Mouse (Mus musculus) kidney, postnatal 10 days (tissue): ENCODE data around the gene Mcidas.

Source experiments
- DNase-seq: peaks from one replicate; pipeline ENCODE4 v3.0.0; 2021; ENCODE audit warnings: mixed read lengths

Gene Mcidas

DNA sequence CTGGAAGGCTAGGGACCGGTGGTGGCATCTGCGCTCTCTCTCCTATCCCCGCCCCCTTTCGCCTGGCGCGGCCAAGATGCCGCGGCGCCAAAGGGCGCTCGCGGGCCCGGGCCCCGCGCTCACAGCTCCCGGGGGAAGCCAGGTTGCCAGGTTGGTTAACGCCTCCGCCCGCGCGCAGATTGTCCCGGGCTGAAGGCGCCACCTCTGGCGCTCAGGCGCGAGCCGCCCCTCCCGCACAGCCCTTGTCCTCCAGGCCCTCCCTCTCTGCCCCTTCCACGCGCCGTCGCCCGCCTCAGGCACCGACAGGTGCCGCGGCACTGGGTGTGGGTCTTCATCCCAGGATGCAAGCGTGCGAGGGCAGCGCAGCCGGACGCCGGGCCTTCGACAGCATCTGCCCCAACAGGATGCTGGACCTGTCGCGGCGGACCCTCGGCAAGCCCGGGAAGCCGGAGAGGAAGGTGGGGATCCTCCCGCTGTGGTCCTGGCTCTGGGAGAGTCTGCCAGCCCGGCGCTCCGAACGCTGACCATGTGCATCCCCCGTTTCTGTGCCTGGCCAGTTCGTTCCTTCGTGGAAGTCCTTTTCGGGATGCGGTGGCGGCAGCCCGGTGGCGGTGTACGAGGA lies at the start of gene Mcidas:
Mcidas (plus strand) TSS at position 315 of the 622 bp plus-strand sequence.
- peak; percentile 28 for DNase-seq

GRCm38 (mm10) chr13:112945312-112945711 lies 48.3 kb upstream of the Mcidas start:
- no peak for DNase-seq

GRCm38 (mm10) chr13:112945900-112946299 lies 47.7 kb upstream of the Mcidas start:
- DNase-seq, result no peak

GRCm38 (mm10) chr13:112954067-112954466 lies 39.6 kb upstream of the Mcidas start:
- DNase-seq, result no peak

DNA sequence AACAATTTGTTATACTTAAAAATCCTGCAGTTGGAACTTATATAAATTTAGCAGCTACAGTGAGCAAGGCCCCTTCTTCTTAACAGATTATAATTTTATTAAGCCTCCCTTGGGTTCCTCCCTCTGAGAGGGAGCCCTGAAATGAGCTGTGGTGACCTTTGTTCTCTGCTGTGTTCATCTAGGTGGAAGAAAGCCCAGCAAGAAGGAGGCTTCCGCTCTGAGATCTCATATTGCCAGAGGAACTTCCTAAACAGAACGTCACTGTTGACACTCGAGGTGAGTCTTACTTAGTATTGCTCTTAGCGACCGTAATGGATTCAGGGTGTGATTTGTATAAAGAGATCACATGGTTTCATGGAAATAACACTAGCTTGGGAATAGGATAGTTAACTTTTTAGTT lies 30.6 kb upstream of the Mcidas start:
- DNase-seq, result no peak

GRCm38 (mm10) chr13:112964421-112964820 lies 29.2 kb upstream of the Mcidas start:
- DNase-seq, result peak; percentile 16

DNA sequence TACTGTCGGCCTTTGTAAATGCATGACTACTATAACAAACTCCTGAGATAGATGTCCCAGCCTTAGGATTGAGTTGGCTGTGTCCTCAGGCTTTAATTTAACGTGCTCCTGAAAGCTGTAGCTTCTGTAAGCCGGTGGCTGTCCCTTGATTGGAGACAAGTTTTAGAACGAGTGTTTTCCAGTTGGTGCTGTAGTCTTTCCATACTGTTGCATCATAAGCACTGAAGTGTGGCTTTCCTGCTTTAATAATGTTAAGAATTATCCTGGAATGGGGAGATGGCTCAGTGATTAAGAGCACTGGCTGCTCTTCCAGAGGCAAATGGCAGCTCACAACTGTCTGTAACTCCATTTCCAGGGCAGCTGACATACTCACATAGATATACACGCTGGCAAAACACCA lies 26.4 kb upstream of the Mcidas start:
- DNase-seq, result no peak

- no peak for DNase-seq
Observed at GRCm38 (mm10) chr13:112976720-112977119, 16.9 kb upstream of the Mcidas start.

GRCm38 (mm10) chr13:112985605-112986450 lies 7.8 kb upstream of the Mcidas start:
- DNase-seq, result peak; percentile 13

DNA sequence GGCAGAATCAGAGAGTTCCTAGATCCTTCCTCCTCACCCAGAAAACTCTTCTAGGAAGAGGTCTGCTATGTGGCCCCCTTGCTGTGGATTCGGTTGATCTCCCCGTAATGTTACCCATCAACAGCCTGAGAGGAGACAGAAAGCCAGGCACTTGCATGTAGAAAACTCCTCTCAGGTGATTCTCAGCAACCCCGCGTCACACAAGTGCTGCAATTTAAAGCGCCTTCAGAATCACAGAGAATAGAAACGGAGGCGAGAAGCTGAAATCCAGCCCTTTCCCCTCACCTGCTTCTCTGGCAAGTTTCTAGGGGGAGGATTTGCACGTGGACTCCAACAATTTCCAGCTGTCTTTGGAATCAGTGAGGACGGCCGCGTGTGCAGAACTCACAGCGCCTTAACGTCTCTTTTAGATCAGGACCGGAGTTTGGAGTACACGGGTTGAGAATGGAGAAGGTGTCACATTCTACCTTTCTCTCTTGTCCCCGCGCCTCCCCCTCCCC lies 7.1 kb upstream of the Mcidas start:
- DNase-seq, result peak; percentile 15

GRCm38 (mm10) chr13:112987532-112987943 lies 6.1 kb upstream of the Mcidas start, which contains the start of gene Ccno:
Gene Ccno, plus strand, starts transcription at chr13:112987802.
- peak; percentile 96 for DNase-seq

DNA sequence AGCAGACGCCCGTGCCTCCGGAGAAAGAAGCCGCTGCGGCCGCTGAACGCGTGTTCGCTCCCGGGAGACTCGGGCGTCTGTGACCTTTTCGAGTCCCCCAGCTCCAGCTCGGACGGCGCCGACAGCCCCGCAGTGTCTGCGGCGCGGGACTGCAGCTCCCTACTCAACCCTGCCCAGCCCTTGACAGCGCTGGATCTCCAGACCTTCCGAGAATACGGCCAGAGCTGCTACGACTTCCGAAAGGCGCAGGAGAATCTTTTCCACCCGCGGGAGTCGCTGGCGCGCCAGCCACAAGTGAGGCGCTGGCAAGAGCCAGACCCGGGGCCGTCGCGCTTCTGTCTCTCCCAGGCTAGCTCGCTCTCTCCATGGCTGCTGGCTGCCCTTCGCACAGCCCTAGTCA lies 5.7 kb upstream of the Mcidas start:
- DNase-seq, result peak; percentile 55

DNA sequence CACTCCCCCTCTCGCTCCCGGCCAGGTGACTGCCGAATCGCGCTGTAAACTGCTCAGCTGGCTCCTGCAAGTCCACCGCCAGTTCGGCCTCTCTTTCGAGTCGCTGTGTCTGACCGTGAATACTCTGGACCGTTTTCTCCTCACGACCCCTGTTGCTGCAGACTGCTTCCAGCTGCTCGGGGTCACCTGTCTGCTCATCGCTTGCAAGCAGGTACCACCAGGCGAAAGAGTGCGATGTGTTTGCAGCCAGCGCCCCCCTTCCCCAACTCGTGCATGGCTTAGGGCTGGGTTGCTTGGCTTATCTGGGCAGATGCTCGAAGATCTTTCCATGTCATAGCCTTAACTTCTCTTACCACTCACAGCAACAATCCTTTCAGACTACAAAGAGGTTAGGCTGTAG lies 4.8 kb upstream of the Mcidas start:
- peak; percentile 26 for DNase-seq

GRCm38 (mm10) chr13:112989541-112989940 lies 4.1 kb upstream of the Mcidas start:
- peak; percentile 44 for DNase-seq

- DNase-seq, result peak; percentile 14
Observed at GRCm38 (mm10) chr13:112990346-112990745, 3.3 kb upstream of the Mcidas start.

GRCm38 (mm10) chr13:112994191-112994590 lies 546 bp downstream of the Mcidas start:
- DNase-seq, result peak; percentile 72

DNA sequence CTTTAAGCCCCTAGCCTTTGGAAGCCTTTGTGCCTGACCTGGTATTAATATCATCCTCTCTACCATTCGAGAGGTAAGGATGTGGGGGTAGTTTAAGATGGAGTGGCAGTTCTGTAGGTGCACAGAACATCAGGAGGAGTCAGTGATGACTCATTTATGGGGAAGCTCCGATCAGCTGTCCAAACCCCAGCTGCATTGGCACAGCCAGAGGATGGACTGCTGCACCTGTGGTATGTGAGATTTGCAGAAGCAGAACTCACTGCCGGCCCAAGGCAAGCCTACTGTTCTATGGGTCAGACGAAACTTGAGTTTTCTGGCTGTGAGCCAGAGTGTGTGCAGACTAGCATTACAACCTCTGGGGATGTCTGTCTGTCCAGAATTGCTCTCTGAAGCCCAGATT lies 2.8 kb downstream of the Mcidas start:
- no peak for DNase-seq

DNA sequence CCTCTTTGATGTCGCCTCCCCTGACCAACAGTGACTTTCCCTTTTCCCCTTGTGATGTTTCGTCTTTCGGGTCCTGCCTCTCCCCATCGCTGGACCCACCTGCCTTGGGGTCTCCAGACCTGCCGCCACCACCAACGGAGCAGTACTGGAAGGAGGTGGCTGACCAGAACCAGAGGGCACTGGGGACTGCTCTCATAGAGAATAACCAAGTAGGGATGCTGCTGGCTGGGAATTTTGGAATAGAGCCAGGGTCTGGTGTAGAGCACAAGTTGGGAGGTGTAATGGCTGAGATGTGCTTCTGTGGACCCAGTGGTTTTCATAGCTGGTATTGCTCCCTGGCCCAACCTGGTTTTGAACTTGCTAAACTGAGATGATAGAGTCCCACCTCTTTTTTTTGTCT lies 3.7 kb downstream of the Mcidas start:
- no peak for DNase-seq

DNA sequence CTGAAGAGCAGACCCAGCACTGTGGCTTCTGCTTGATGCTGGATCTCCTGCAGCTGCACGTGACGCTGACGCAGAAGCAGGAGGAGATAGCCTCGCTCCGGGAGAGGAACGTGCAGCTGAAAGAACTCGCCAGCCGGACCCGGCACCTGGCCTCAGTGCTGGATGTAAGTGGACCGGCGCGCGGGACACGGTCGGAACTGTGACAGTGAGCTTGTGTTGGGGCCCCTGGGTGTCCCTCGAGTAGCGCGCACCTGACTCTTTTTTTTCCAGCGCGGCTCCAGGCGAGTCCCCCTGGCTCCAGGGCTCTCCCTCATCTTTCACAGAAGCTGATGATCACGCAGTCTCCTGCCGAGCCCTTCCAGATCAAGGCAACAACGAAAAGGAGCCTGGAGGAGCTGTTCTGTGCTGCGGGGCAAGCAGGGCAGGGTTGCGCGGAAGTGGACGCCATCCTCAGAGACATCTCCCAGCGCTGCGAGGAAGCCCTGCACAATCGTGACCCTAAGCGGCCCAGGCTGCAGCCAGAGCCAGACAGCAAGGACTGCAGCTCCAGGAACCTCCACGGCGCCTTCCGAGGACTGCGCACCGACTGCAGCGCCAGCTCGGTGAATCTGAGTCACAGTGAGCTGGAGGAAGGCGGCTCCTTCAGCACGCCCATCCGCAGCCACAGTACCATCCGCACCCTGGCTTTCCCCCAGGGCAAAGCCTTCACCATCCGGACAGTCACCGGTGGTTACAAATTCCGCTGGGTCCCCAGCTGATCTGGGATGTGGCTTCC lies 5.0 kb downstream of the Mcidas start:
- peak; percentile 46 for DNase-seq

GRCm38 (mm10) chr13:113000090-113000489 lies 6.4 kb downstream of the Mcidas start:
- no peak for DNase-seq

DNA sequence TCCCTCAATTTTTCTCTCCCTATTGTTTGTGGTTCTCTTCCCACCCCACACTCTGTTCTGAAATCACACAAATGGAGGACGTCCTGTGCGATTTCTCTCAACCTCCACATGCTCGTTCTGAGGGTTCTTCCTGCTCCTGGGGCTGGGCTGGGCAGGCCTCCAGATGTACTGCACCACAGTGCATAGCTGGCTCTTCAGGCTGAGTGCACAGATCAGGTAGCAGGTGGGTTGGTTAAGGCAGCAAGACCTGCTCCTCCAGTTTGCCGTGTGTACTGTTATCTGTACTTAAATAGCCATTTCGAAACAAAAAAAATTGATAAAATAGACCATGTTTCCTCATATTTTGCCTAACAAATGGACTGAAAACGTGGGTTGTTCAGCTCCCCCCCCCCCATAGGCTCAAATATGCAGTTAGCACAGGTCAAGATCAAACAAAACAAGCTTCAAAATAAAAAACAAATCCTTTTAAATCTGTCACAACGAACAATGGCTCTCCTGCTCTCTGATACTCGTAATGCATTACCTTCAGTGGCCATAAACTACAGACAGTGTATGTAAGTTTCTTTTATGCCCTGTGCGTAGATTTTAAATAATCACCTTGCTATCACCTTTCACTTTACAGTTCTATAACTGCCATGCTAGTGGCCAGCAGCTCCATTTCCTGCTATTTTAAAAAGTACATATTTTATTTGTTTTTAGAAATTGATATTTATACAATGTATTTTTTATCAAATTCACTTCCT lies 7.1 kb downstream of the Mcidas start:
- DNase-seq, result peak; percentile 23

DNA sequence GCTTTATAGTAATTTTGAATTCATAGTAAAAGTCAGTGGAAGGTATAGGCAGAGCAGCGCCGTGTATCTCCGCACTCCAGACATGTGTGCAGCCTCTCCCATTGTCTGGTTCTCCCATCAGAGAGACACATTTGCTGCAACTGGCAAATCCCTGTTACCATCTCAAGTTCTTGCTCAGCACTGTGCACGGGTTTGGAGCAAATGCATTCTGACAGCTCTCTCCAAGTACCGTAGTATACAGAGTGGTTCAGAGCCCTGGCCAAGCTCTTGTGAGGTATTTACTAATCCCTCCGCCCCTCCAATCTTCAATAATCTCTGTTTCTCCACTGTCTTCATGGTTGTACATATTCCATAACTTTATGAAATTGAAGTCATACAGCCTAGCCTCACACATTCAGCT lies 19.0 kb downstream of the Mcidas start:
- no peak for DNase-seq
